Mouse (Mus musculus): ENCODE results near the gene H2afv.

DNA sequence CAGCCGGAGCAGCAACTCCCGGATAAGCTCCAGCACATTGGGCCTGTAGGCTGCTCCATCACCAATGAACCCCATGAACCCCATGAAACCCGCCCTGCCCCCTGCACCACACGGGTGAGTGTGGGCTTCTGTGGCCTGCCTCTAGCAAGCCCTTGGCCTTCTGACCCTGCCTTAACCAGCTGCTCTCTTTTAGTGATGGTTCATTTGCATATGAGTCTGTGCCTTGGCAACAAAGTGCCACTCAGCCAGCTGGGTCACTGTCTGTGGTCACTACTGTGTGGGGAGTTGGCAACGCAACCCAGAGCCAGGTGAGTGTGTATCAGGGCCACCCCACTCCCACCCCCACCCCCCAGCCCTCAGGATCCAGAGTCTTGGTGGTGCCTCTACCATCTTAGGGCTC lies 48.7 kb downstream of the H2afv start:
- TF ChIP-seq POLR2A (IDR thresholded peaks at IDR 0.05; ENCODE audit: low read depth, low read length) (no peak), CTCF (IDR thresholded peaks at IDR 0.05; ENCODE audit: extremely low read depth, insufficient read depth, insufficient read length, insufficient replicate concordance) (no peak)

Data from spleen, adult 2 months (tissue).